Mouse (Mus musculus) adrenal gland, adult 8-10 months (tissue): ENCODE results near the gene Opa3. TPM values are rescaled to one million over a fixed set of nuclear protein-coding genes. Genes with fewer than 3 reads are reported as not detected.
A peak's percentile ranks its signal among the peaks of the same experiment; 100 is the strongest.
"Not testable (repeated sequence)": the region's sequence is repeated elsewhere in the genome, so short reads cannot be mapped to it uniquely, and the experiment has no call there.

Source experiments
- DNase-seq: peaks from one replicate; pipeline ENCODE4 v3.0.0; 2022
- total RNA-seq, 4 experiments: library from RNA; stranded (reverse); gene quantifications; 2 replicates each; pipeline ENCODE4 v1.2.4; 2022

The Opa3 gene
- total RNA-seq, 4 experiments from 2014 or later: 32.4 to 41.5 (median 33.7) TPM

- DNase-seq: no peak
These were observed 23.9 kb downstream of the Opa3 start for GRCm38 (mm10) chr7:19252078-19252477.

GRCm38 (mm10) chr7:19253437-19253836, 25.3 kb downstream of the Opa3 start:
- DNase-seq: no peak

GRCm38 (mm10) chr7:19255395-19255794, 27.3 kb downstream of the Opa3 start:
- no peak for DNase-seq

GRCm38 (mm10) chr7:19256567-19256966, 28.4 kb downstream of the Opa3 start:
- no peak for DNase-seq

- peak; percentile 63 for DNase-seq
These were observed 29.4 kb downstream of the Opa3 start for GRCm38 (mm10) chr7:19257390-19258022.

- DNase-seq: no peak
These were observed 30.2 kb downstream of the Opa3 start for GRCm38 (mm10) chr7:19258336-19258735.

GRCm38 (mm10) chr7:19265147-19265546, 37.0 kb downstream of the Opa3 start:
- DNase-seq: no peak

- DNase-seq: no peak
These were observed 38.0 kb downstream of the Opa3 start for GRCm38 (mm10) chr7:19265928-19266822.

GRCm38 (mm10) chr7:19267051-19267450, 38.9 kb downstream of the Opa3 start:
- no peak for DNase-seq

GRCm38 (mm10) chr7:19268993-19269681, 41.0 kb downstream of the Opa3 start:
- DNase-seq: no peak

GRCm38 (mm10) chr7:19269721-19270441, 41.7 kb downstream of the Opa3 start:
- no peak for DNase-seq

- no peak for DNase-seq
These were observed 42.5 kb downstream of the Opa3 start for GRCm38 (mm10) chr7:19270509-19271237.

GRCm38 (mm10) chr7:19271238-19272172, 43.4 kb downstream of the Opa3 start, which contains the start of gene Vasp:
TSS of gene Vasp (minus strand) at chr7:19271817.
- peak; percentile 84 for DNase-seq

- DNase-seq: peak; percentile 74
These were observed 44.1 kb downstream of the Opa3 start for GRCm38 (mm10) chr7:19272173-19272764.

- no peak for DNase-seq
These were observed 48.1 kb downstream of the Opa3 start for GRCm38 (mm10) chr7:19276253-19276652.

- DNase-seq: no peak
These were observed 50.9 kb downstream of the Opa3 start for GRCm38 (mm10) chr7:19279052-19279451.

GRCm38 (mm10) chr7:19279581-19280114, 51.5 kb downstream of the Opa3 start, which contains the start of gene Ppm1n:
TSS of gene Ppm1n (minus strand) at chr7:19280064.
- no peak for DNase-seq

GRCm38 (mm10) chr7:19281680-19282304, 53.7 kb downstream of the Opa3 start:
- not testable (repeated sequence) for DNase-seq

- DNase-seq: no peak
These were observed 54.3 kb downstream of the Opa3 start, which contains the start of gene Rtn2 for GRCm38 (mm10) chr7:19282385-19282784. TSS of gene Rtn2 (plus strand) at chr7:19282624.
